Comparison of ENCODE assay signal across 12 mouse cellular contexts in the genomic region with DNA sequence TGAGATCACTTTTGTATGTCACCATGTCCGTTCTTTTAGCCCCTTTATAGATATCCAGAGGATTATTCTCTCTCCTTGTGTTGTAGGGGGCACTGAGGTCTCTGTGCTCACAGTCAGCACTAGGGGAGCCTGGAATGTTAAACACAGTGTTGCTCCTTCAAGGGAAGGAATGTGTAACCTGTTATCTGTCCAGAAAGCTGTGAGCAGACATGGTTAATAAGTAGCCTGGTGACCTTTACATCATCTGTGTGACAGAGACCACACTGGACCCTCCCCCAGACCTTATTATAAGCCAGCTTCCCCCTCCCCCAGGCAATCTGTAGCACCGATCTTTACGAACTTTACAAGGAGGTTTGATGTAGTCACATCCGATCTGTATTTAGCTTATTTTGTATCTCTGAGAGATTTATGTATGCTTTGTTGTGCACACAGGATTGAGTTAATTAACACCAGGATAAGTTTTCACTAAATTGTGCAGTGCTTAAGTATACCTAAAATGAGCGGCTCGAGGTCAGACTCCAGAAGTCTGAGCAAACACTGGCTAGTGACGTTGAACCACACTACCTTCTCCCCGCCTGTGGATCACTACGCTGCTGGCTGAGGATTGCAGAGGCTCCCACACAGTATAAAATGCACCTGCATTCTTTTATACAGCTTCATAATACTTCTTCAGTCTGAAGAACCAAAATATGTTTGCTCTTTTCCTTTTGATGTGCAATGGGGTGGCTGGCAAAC. TPM values are rescaled to one million over a fixed set of nuclear protein-coding genes. Genes with fewer than 3 reads are reported as not detected.
DNase-seq lines count a peak whose midpoint lies in the region; ATAC-seq and TF ChIP-seq lines count a peak whose summit lies in the region.
"Had no signal": no experiment of that assay in that cellular context is flagged by ENCODE, and none has a peak within 500 bp of the region (broad histone marks: within the 10 kb centered on the region; RNA-seq: fewer than 3 reads in every experiment).

No protein-coding gene starts in this region.

- H3K79me2 ChIP-seq in heart, adult 2 months (replicated peaks; ENCODE audit: control insufficient read depth, insufficient read depth, low read length): no peaks in the 10 kb centered on the region

- no peak overlapping the region for H3K4me3 ChIP-seq in heart, adult 2 months
- no peak overlapping the region for H3K4me3 ChIP-seq in kidney, embryonic 16.5 days (ENCODE audit: low read length)
- no peak overlapping the region for H3K4me3 ChIP-seq in embryonic facial prominence, embryonic 12.5 days
- H3K4me3 ChIP-seq in limb, embryonic 15.5 days: no peak overlapping the region
- no peak overlapping the region for H3K4me3 ChIP-seq in midbrain, embryonic 16.5 days (ENCODE audit: low read depth, low read length)
- H3K4me3 ChIP-seq in hindbrain, embryonic 16.5 days (ENCODE audit: low read length): no peak overlapping the region

- H3K4me1 ChIP-seq in heart, adult 2 months (ENCODE audit: control insufficient read depth, insufficient read depth, low read length): peaks cover 7% of the 10 kb centered on the region
- H3K4me1 ChIP-seq in kidney, embryonic 16.5 days (ENCODE audit: insufficient read depth, low read length): peaks cover 27% of the 10 kb centered on the region
- peaks cover 12% of the 10 kb centered on the region; the same call in 1 of the 2 replicates for H3K4me1 ChIP-seq in embryonic facial prominence, embryonic 12.5 days
- H3K4me1 ChIP-seq in limb, embryonic 15.5 days: peaks cover 20% of the 10 kb centered on the region
- no peaks in the 10 kb centered on the region for H3K4me1 ChIP-seq in midbrain, embryonic 16.5 days (ENCODE audit: control insufficient read depth, insufficient read depth, low read length)
- H3K4me1 ChIP-seq in hindbrain, embryonic 16.5 days (ENCODE audit: control insufficient read depth, insufficient read depth, low read depth, low read length): peaks cover 4% of the 10 kb centered on the region

- DNase-seq in heart, adult 2 months: no peak
- DNase-seq in heart, adult 18-20 months: no peak
- no peak for DNase-seq in kidney, postnatal 4 days
- DNase-seq: right cerebral cortex, postnatal 25 days had no signal

- peak; percentile 73 for ATAC-seq in kidney, embryonic 16.5 days (ENCODE audit: low FRiP score, low TSS enrichment)
- no peak for ATAC-seq in embryonic facial prominence, embryonic 12.5 days (ENCODE audit: insufficient number of reproducible peaks, insufficient read depth, low FRiP score, low TSS enrichment)
- no peak for ATAC-seq in limb, embryonic 15.5 days (ENCODE audit: insufficient number of reproducible peaks, low FRiP score, low TSS enrichment, low read depth)
- no peak for ATAC-seq in midbrain, embryonic 16.5 days
- no peak for ATAC-seq in hindbrain, embryonic 16.5 days
- ATAC-seq: forebrain, embryonic 14.5 days; hindbrain, postnatal 0 days had no signal

- H3K27ac ChIP-seq in heart, adult 2 months: peak overlapping the region; percentile 53
- H3K27ac ChIP-seq in kidney, embryonic 16.5 days (ENCODE audit: low read length): peak overlapping the region; percentile 64
- 0 out of 2 replicates have a peak overlapping the region, but pooled peaks have one; percentile 17 for H3K27ac ChIP-seq in embryonic facial prominence, embryonic 12.5 days
- peak overlapping the region; percentile 57; the same call in 1 of the 2 replicates for H3K27ac ChIP-seq in limb, embryonic 15.5 days
- H3K27ac ChIP-seq in midbrain, embryonic 16.5 days (ENCODE audit: low read length): no peak overlapping the region
- no peak overlapping the region for H3K27ac ChIP-seq in hindbrain, embryonic 16.5 days (ENCODE audit: low read depth, low read length)
- H3K27ac ChIP-seq: hindbrain, postnatal 0 days had no signal

- no peaks in the 10 kb centered on the region for H3K27me3 ChIP-seq in heart, adult 2 months (ENCODE audit: control insufficient read depth, insufficient read depth, low read length)
- H3K27me3 ChIP-seq in kidney, embryonic 16.5 days (ENCODE audit: insufficient read depth, low read length): peaks cover 2% of the 10 kb centered on the region; the same call in 1 of the 2 replicates
- H3K27me3 ChIP-seq in embryonic facial prominence, embryonic 12.5 days: no peaks in the 10 kb centered on the region
- no peaks in the 10 kb centered on the region for H3K27me3 ChIP-seq in limb, embryonic 15.5 days
- H3K27me3 ChIP-seq in midbrain, embryonic 16.5 days (ENCODE audit: control insufficient read depth, insufficient read depth, low read depth, low read length): no peaks in the 10 kb centered on the region
- no peaks in the 10 kb centered on the region for H3K27me3 ChIP-seq in hindbrain, embryonic 16.5 days (replicated peaks; ENCODE audit: control insufficient read depth, insufficient read depth, low read length)

- H3K9me3 ChIP-seq in kidney, embryonic 16.5 days (ENCODE audit: low read length): no peaks in the 10 kb centered on the region
- no peaks in the 10 kb centered on the region for H3K9me3 ChIP-seq in embryonic facial prominence, embryonic 12.5 days
- no peaks in the 10 kb centered on the region for H3K9me3 ChIP-seq in limb, embryonic 15.5 days
- H3K9me3 ChIP-seq in midbrain, embryonic 16.5 days (replicated peaks; ENCODE audit: control insufficient read depth, low read length, poor library complexity, severe bottlenecking): no peaks in the 10 kb centered on the region
- no peaks in the 10 kb centered on the region for H3K9me3 ChIP-seq in hindbrain, embryonic 16.5 days (ENCODE audit: control insufficient read depth, low read length)

- TF ChIP-seq CTCF in heart, adult 2 months (IDR thresholded peaks at IDR 0.05): no peak

- WGBS in heart, adult 2 months: 87% methylated on average over 9 of the region's 9 CpGs
- WGBS in kidney, embryonic 16.5 days: 26% methylated on average over 9 of the region's 9 CpGs
- 53% methylated on average over 9 of the region's 9 CpGs for WGBS in embryonic facial prominence, embryonic 12.5 days
- WGBS in limb, embryonic 15.5 days: 42% methylated on average over 9 of the region's 9 CpGs
- 81% methylated on average over 9 of the region's 9 CpGs for WGBS in midbrain, embryonic 16.5 days
- 80% methylated on average over 9 of the region's 9 CpGs for WGBS in hindbrain, embryonic 16.5 days

- TF ChIP-seq POLR2A in heart, adult 2 months (IDR thresholded peaks at IDR 0.05; ENCODE audit: insufficient read depth, low read depth, low read length): no peak

- H3K9ac ChIP-seq in heart, adult 2 months (ENCODE audit: low read depth, low read length): no peak overlapping the region
- no peak overlapping the region for H3K9ac ChIP-seq in kidney, embryonic 16.5 days (replicated peaks; ENCODE audit: low read length)
- H3K9ac ChIP-seq in embryonic facial prominence, embryonic 12.5 days: no peak overlapping the region
- no peak overlapping the region for H3K9ac ChIP-seq in limb, embryonic 15.5 days
- no peak overlapping the region for H3K9ac ChIP-seq in midbrain, embryonic 16.5 days (ENCODE audit: low read depth, low read length)
- no peak overlapping the region for H3K9ac ChIP-seq in hindbrain, embryonic 16.5 days (ENCODE audit: low read depth, low read length)

- TF ChIP-seq EP300 in heart, adult 2 months (IDR thresholded peaks at IDR 0.05; ENCODE audit: insufficient read depth, low read depth, low read length): no peak

- intact Hi-C loops in heart, adult 2 months (cut with DNase I): no loop called here

- peaks cover 2% of the 10 kb centered on the region; the same call in 1 of the 2 replicates for H3K36me3 ChIP-seq in heart, adult 2 months (ENCODE audit: control insufficient read depth, insufficient read depth, low read length)
- no peaks in the 10 kb centered on the region for H3K36me3 ChIP-seq in kidney, embryonic 16.5 days (ENCODE audit: insufficient read depth, low read length)
- no peaks in the 10 kb centered on the region for H3K36me3 ChIP-seq in embryonic facial prominence, embryonic 12.5 days
- H3K36me3 ChIP-seq in limb, embryonic 15.5 days: no peaks in the 10 kb centered on the region
- H3K36me3 ChIP-seq in midbrain, embryonic 16.5 days (ENCODE audit: control insufficient read depth, insufficient read depth, low read length): no peaks in the 10 kb centered on the region
- H3K36me3 ChIP-seq in hindbrain, embryonic 16.5 days (ENCODE audit: control insufficient read depth, insufficient read depth, low read length): no peaks in the 10 kb centered on the region

- H3K4me2 ChIP-seq in kidney, embryonic 16.5 days (replicated peaks; ENCODE audit: low read depth, low read length): no peak overlapping the region
- H3K4me2 ChIP-seq in embryonic facial prominence, embryonic 12.5 days (replicated peaks): no peak overlapping the region
- no peak overlapping the region for H3K4me2 ChIP-seq in limb, embryonic 15.5 days
- H3K4me2 ChIP-seq in midbrain, embryonic 16.5 days (ENCODE audit: low read length): no peak overlapping the region
- H3K4me2 ChIP-seq in hindbrain, embryonic 16.5 days (ENCODE audit: low read length): no peak overlapping the region

RNA-seq across cellular contexts. Expression of a gene that starts 25.5 kb away (rescaled TPM):
- total RNA-seq in heart, adult 2 months (2021): 10 to 100 TPM; 10.0 to 11.3 TPM
- 12.6 and 14.7 TPM in 2 replicates for polyA plus RNA-seq in heart, adult 2 months (2012; rRNA removed)
- 10 to 100 TPM in 1 of 2 experiments, 1 to 10 TPM in 1; 7.7 to 12.5 TPM for total RNA-seq in heart, adult 18-20 months (2021)
- 2.8 and 3.2 TPM in 2 replicates for polyA plus RNA-seq in kidney, embryonic 16.5 days (2015; fragmentation: Nextera tagmentation; extraction: Ambion mirVana)
- polyA plus RNA-seq in embryonic facial prominence, embryonic 12.5 days (2016; fragmentation: Nextera tagmentation; extraction: Ambion mirVana): 0.61 and 1.0 TPM in 2 replicates
- 3.6 and 8.8 TPM in 2 replicates for polyA plus RNA-seq in limb, embryonic 15.5 days (2015; fragmentation: Nextera tagmentation; extraction: Ambion mirVana)
- not detected in 2 replicates for polyA plus RNA-seq in midbrain, embryonic 16.5 days (2015; fragmentation: Nextera tagmentation; extraction: Ambion mirVana)
- polyA plus RNA-seq in hindbrain, embryonic 16.5 days (2015; fragmentation: Nextera tagmentation; extraction: Ambion mirVana): 0.50 and 0.77 TPM in 2 replicates
- total RNA-seq: adrenal gland, postnatal 36 days had no signal

Comparison
In these comparisons a context has a peak if more than half of its experiments do, and no peak if none do; other contexts are left out.
1. H3K27ac ChIP-seq: peak in heart, adult 2 months (single experiment), kidney, embryonic 16.5 days (single experiment), embryonic facial prominence, embryonic 12.5 days (single experiment) and limb, embryonic 15.5 days (single experiment); none in midbrain, embryonic 16.5 days (single experiment) and hindbrain, embryonic 16.5 days (single experiment).